Mouse (Mus musculus): ENCODE data around the gene Wbp4.
"Not testable (repeated sequence)": the region's sequence is repeated elsewhere in the genome, so short reads cannot be mapped to it uniquely, and the experiment has no call there.

The Wbp4 gene

GRCm38 (mm10) chr14:79507846-79508245 lies 26.5 kb upstream of the Wbp4 start:
- no peak for DNase-seq (ENCODE audit: low spot score)

- DNase-seq (ENCODE audit: low spot score), result no peak
These were observed 24.9 kb upstream of the Wbp4 start for GRCm38 (mm10) chr14:79506207-79506606.

DNA sequence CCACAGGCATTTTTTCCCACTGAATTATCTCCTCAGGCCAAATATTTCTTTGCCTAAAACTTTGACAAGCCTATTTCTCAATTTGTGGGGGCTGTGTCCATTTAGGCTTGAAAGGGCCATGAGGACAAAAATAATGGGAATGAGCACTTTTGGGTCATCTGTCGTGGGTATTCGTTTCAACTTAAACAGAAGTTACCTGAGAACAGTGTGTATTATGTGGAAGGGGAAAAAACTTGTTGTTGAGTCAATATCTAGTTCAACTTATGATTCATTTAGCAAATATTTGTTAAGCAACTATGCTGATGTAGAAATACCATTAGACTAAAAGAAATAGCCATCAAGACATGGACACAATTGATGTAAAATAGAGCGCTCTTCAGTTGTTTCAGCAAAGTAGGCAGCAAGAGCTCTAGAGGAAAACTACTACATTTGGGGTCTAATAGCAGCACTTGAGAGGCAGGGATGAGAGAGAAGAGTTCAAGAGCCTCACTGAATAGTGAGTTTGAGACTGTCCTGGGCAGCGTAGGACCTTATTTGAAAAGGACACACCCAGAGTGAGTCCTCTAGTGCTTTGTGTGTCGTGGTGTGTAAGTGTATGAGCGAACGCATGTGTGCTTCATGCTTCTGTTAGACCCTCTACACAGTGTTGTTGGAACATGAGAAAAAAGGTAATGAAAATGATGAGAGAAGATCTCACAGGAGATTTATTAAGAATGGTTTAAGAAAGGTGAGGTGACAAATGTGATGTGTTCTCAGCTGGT lies 23.1 kb upstream of the Wbp4 start:
- no peak for DNase-seq (ENCODE audit: low spot score)

DNA sequence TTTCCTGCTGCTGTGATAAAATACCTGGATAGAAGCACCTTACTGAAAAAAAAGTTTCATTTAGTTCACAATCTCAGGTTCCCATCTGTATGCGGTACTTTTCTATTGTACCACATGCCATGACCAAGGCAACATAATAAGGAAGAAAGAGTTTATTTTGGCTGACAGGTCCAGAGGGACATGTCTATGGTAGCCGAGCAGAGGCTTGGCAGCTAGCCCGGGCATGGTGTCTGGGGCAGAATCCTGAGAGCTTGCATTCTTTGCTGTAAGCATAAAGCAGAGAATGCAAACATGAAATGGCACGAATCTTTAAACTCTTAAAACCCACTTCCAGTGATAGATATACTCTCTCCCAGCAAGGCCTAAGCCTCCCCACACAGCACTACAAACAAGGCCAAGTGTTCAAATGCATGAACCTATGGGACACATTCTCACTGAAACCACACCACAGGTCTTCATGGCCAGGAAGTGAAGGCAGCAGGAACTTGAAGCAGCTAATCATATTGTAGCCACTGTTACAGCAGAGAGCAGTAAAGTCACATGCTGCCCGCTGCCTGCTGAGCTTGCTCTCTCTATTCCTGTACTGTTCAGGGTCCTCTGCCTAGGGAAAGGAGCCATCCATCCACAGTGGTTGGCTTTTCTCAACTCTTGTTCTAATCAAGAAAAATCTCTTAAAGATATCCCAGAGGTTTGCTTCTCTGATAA lies 22.2 kb upstream of the Wbp4 start:
- peak; percentile 62 for DNase-seq (ENCODE audit: low spot score)

- DNase-seq (ENCODE audit: low spot score), result no peak
These were observed 19.4 kb upstream of the Wbp4 start for GRCm38 (mm10) chr14:79500756-79501155.

GRCm38 (mm10) chr14:79499326-79499725 lies 18.0 kb upstream of the Wbp4 start:
- peak; percentile 38 for DNase-seq (ENCODE audit: low spot score)

DNA sequence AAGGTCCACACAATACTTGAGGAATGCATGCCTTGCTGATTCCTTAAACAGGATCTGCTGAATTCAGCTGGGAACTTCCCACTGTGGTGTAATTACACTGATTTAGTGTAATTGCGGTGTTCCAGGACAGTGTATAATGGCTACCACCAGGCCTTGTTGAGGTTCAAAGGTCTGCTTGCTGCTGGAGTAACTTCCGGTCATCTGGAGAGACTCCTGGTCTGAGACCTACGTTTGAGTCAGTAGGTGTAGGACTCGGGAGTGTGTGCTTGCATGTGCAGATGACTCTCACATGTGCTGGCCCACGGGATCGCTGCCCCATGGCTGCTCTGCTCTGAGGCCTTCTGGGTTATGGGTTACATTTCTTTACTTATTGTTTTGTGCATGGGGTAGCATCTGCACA lies 13.0 kb upstream of the Wbp4 start:
- no peak for DNase-seq (ENCODE audit: low spot score)

DNA sequence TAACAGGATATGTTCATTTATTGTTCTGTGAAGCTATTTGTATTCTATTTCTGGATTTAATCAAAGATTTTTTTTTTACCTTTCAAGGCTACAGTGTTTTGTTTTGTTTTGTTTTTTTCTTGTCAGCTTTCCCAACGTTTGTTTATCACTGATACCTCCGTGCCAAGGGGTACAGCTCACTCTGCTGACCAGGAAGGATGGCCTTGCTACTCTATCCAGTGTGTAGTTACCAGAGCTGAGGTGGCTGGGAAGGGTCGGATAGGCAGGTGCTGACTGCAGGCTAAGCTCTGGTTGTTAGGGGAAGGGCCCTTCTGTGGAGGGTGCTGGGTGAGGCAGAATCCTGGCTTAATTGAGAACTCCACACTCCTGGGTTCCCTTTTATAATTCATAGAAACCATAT lies 8.9 kb upstream of the Wbp4 start:
- no peak for DNase-seq (ENCODE audit: low spot score)

DNA sequence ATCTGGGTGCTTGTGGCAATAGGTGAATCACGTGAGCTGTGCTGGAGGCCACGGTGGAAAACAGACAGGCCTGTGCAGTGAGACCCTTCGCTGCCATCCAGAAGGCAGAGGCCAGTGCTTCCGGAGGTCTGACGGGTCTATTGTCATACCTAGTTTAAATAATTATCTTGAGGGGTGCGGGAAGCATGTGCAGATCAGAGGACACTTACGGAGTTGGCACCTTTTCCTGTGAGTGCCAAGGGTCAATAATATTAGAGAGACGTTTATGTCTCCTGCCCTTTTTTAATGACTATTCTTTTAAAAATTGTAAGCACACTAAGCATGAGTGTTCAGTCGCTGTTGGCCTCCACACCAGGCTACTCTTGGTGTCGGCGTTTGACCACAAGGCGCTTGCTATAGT lies 7.8 kb upstream of the Wbp4 start:
- DNase-seq (ENCODE audit: low spot score), result no peak

DNA sequence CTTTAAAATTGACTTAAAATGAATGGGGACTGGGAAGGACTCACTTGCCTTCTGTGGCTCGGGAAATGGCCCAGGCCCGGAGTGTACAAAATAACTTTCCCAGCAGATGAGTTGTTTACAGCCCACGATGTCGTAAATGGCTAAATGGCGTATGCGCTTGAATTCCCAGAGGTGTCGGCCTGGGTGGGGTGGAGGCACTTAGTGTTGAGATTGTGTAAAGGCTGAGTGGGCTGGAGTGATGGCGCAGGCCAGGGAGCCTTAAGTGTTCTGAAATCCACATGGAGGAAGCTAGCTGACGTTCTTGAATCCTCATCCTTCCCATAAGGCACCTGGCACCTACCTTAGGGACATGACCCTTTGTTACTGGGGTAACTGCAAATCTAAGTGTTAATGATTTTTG lies 7.2 kb upstream of the Wbp4 start:
- no peak for DNase-seq (ENCODE audit: low spot score)

GRCm38 (mm10) chr14:79486993-79487731 lies 5.8 kb upstream of the Wbp4 start:
- peak; percentile 34 for DNase-seq (ENCODE audit: low spot score)

GRCm38 (mm10) chr14:79486617-79486992 lies 5.3 kb upstream of the Wbp4 start:
- DNase-seq (ENCODE audit: low spot score), result no peak

GRCm38 (mm10) chr14:79483611-79484120 lies 2.3 kb upstream of the Wbp4 start:
- peak; percentile 10 for DNase-seq (ENCODE audit: low spot score)

DNA sequence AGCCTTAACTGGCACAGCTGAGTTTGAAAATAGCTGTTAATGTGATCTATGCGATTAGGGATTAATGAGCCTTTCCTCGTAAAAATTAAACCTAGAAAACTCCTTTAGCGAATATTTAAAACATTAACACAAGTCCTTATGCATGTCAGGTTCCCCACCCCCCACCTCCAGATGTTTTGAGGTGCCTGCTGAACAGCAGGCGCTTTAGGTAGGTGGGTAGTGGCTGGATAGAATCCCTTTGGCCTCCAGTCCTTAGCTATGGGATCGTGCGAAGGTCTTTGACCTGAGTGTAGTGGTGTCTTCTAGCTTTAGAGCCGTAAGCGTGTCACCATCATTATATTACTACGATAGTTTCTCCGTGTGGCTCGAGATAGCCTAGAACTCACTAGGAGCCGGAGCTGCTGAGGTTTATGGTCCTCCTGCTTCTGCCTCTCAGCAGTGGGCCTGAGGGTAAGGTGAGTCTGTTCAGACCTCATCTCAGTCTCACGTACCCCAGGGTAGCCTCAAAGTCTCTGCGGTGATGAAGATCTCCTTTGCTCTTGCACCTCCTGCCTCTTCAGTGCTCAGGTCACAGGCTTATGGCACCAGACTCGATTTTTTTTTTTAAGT lies 1.5 kb upstream of the Wbp4 start:
- DNase-seq (ENCODE audit: low spot score), result peak; percentile 9

DNA sequence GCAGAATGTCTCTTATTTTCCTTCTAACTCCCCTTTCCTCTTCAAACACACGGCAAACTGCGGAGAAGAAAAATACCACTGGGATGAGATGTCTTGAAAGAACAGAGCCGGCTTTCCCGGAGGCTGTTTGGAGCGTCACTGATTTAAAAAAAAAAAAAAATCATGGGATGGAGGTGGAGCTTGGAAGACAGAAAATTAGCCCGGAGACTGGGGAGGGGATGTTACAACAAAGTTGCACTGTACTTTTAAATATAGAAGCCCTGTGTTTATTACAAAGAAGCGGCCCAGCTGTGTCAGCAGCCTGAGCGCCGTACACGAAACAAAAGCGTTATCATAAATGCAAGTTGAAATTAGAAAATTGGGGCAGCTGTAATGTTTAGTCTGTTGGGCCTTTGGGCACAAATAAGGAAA lies 936 bp upstream of the Wbp4 start:
- peak; percentile 19 for DNase-seq (ENCODE audit: low spot score)

DNA sequence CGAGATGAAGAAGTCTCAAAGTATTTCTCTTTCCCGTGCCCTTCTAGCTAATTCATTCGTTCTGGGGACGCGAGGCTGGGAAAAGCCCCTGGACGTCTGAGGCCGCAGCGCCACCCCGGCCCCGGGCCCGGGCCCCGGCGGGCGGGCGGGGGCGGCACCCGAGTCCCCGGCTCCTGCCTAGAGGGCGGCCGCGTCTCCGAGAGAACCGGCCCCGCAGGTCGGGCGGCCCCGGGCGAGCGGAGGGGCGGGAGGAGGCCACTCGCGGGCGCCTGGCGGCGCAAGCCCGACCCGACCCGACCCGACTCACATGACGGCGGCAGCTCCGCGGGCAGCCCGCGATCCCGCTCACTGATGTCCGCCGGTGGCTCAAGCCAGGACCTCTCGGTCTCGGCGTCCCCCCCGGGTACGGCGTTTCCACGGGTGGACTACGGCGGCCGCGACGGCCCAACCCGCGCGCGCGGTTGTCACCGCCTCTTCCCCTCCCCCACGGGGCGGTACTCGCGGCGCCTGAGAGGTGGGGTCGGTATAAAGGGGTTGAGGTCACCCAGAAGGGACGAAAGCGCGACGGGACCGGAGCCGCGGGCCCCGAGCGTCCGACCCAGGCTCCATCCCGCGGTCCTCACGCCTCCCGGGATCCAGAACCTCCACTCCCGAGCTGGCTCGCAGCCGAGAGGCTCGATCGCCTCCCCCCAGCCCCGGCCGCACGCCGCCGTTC lies 539 bp downstream of the Wbp4 start, which contains the start of gene Elf1:
Elf1 (plus strand) TSS at position 571 of the 715 bp plus-strand sequence.
- DNase-seq (ENCODE audit: low spot score), result peak; percentile 84

DNA sequence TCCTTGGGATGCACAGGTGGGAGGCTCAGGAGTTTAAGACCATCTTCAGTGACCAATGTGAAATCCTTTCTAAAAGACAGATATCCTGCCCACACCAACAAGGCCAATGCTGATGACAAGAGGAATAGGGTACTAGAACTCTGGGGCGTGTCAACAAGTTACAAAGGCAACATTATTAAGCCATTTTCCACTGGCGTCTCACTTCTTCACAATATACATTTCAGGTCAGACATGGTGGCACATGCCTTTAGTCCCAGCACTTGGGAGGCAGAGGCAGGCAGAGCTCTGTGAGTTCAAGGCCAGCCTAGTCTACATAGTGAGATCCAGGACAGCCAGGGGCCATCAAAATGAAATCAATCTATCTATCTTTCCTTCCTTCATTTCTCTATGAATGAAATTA lies 7.9 kb downstream of the Wbp4 start:
- DNase-seq (ENCODE audit: low spot score), result no peak

DNA sequence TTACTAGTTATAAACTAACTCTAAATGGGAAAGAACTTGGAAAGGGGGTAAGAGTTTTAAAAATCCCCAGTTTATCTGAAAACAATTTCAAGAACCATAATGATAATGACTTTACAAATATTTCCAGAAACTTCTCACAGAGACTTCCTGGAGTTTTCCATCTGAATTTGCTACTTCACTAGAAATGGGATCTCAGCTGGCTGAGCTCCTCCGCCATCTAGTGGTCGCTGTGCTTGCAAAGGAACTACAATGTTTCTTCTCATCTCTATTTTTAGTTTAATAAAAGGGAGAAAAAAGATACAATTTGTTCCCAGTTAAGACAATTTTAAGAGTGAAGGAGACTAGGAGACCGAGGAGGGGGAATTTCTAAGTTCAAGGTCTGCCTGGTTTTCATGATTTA lies 13.7 kb downstream of the Wbp4 start:
- no peak for DNase-seq (ENCODE audit: low spot score)

GRCm38 (mm10) chr14:79465623-79466022 lies 15.7 kb downstream of the Wbp4 start:
- no peak for DNase-seq (ENCODE audit: low spot score)

DNA sequence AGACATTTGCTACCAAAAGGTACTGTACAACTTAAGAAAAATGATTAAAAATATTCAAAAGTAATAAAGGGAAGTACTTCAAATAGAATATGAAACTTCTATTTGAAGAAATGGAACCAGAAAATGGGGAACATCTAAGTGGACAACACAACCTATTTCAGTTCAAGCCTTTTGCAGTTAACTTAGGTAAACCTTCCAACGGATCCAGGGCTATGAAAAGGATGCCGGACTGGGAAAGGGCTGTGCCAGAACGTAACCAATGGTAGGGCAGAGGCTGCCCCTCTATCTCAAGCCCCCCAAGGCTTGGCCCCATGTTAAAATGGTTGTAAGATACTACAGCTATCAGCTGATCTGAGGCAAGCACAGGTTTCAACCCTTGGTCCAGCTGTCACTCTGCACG lies 20.3 kb downstream of the Wbp4 start:
- no peak for DNase-seq (ENCODE audit: low spot score)

GRCm38 (mm10) chr14:79460401-79460800 lies 20.9 kb downstream of the Wbp4 start:
- no peak for DNase-seq (ENCODE audit: low spot score)

- DNase-seq (ENCODE audit: low spot score), result not testable (repeated sequence)
These were observed 28.8 kb downstream of the Wbp4 start for GRCm38 (mm10) chr14:79452591-79452934.
